Mouse (Mus musculus) lung, embryonic 14.5 days (tissue): ENCODE results near the gene Frmd4b. TPM values are rescaled to one million over a fixed set of nuclear protein-coding genes. Genes with fewer than 3 reads are reported as not detected.
A peak's percentile ranks its signal among the peaks of the same experiment; 100 is the strongest.

Experiments
- ATAC-seq: fragments of 200-750 bp; cut with Nextera tagmentation; 2 replicates; pipeline ENCODE4 v1.8.0; 2017; ENCODE audit warnings: mild to moderate bottlenecking, moderate TSS enrichment, moderate library complexity; ENCODE audit not compliant: insufficient read depth
- DNase-seq: peaks from one replicate; pipeline ENCODE4 v3.0.0-alpha.2; 2015
- H3K27ac ChIP-seq: fragments of 300-500 bp; sonication (generic); 2 replicates; pipeline ENCODE4 v1.5.1; 2014; ENCODE audit warnings: low read depth, mild to moderate bottlenecking, moderate library complexity
- H3K27me3 ChIP-seq: fragments of 300-500 bp; sonication (generic); 2 replicates; pipeline ENCODE4 v1.6.1; 2014; ENCODE audit warnings: low read length, control low read depth; ENCODE audit not compliant: insufficient read depth
- H3K36me3 ChIP-seq: fragments of 300-500 bp; sonication (generic); 2 replicates; pipeline ENCODE4 v1.6.1; 2014; ENCODE audit warnings: control low read depth; ENCODE audit not compliant: insufficient read depth
- H3K4me1 ChIP-seq: fragments of 300-500 bp; sonication (generic); 2 replicates; pipeline ENCODE4 v1.6.1; 2014; ENCODE audit warnings: antibody characterized with exemption, control low read depth; ENCODE audit not compliant: insufficient read depth
- H3K4me2 ChIP-seq: fragments of 300-500 bp; sonication (generic); 2 replicates; pipeline ENCODE4 v1.6.1; 2014; ENCODE audit warnings: mild to moderate bottlenecking
- H3K4me3 ChIP-seq: fragments of 300-500 bp; sonication (generic); 2 replicates; pipeline ENCODE4 v1.5.1; 2014; ENCODE audit warnings: low read depth, low read length
- H3K9ac ChIP-seq: fragments of 300-500 bp; sonication (generic); 2 replicates; pipeline ENCODE4 v1.6.1; 2014
- H3K9me3 ChIP-seq: fragments of 300-500 bp; sonication (generic); 2 replicates; pipeline ENCODE4 v1.6.1; 2016; ENCODE audit warnings: low read depth, low read length, control low read depth
- CTCF ChIP-seq: IDR thresholded peaks from 2 replicates; pipeline ENCODE4 v1.5.1; 2016; ENCODE audit warnings: antibody characterized with exemption, low read depth
- WGBS: fragments of 180-500 bp; shearing (Covaris S2); extraction: QIAGEN DNeasy Blood & Tissue Kit; methylation state at CpG from one replicate; pipeline ENCODE4 v1.1.7; 2014; 5-methylcytosine and 5-hydroxymethylcytosine counted together
- polyA plus RNA-seq: library from polyadenylated mRNA; unstranded; fragments of >200 nt; fragmentation: Nextera tagmentation; extraction: Ambion mirVana; gene quantifications from 2 replicates; pipeline ENCODE4 v1.2.1, GENCODE M21; 2014

Gene Frmd4b
- polyA plus RNA-seq, 1 experiment from 2014 or later: 20.8 TPM

DNA sequence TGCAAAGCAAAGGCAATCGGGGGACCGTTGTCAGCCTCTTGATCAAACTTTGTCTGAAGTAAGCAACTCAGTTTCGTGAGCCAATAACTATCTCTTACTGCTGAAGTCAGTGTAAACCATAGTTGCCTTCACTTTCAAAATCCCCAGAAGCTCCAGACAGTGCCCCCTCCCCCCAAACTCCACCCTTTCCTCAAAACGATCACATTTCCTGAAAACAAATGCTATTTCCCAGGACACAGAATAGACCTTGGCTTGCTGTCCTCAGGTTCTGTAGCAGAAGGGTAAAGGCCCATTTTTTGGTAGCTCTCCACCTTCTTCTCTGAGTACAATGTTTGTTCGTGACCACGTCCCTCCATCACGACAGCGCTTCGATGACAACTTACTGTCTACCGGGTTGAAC, 107.9 kb downstream of the Frmd4b start:
- no peak overlapping the region for H3K4me2 ChIP-seq
- H3K4me3 ChIP-seq: no peak overlapping the region
- 81% methylated on average over 10 of the region's 10 CpGs for WGBS
- no peaks in the 10 kb centered on the region for H3K9me3 ChIP-seq
- peaks cover 4% of the 10 kb centered on the region; the same call in 1 of the 2 replicates for H3K4me1 ChIP-seq
- ATAC-seq: no peak
- H3K9ac ChIP-seq: no peak overlapping the region
- no peaks in the 10 kb centered on the region for H3K36me3 ChIP-seq
- H3K27ac ChIP-seq: no peak overlapping the region
- DNase-seq: no peak
- no peak for TF ChIP-seq CTCF
- no peaks in the 10 kb centered on the region for H3K27me3 ChIP-seq

DNA sequence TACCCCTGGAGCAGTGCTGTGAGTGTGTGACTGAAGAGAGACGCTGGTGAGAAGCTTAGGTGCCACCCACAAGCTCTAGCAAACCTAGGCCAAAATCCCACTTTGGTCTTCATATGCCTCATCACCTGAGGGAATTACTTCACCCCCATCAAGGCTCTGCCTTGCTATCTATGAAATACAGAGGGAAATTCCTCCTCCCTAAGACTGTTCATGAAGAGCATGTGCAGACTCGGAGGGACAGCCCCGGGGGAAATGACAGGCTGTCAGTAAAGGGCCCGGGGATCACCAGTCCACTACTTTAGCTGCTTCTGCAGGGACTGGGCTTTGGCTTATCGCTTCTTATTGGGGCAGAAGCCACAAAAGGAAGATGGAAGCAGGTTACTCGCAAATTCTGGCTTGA, 108.9 kb downstream of the Frmd4b start:
- DNase-seq (no peak), ATAC-seq (no peak)
- 76% methylated on average over 6 of the region's 6 CpGs for WGBS
- Histone ChIP-seq H3K27ac (no peak overlapping the region), H3K36me3 (no peaks in the 10 kb centered on the region), H3K4me3 (no peak overlapping the region), H3K9me3 (no peaks in the 10 kb centered on the region), H3K27me3 (no peaks in the 10 kb centered on the region), H3K4me2 (no peak overlapping the region), H3K9ac (no peak overlapping the region), H3K4me1 (peaks cover 4% of the 10 kb centered on the region; the same call in 1 of the 2 replicates)
- no peak for TF ChIP-seq CTCF

- H3K27ac ChIP-seq: no peak overlapping the region
Observed at GRCm38 (mm10) chr6:97507893-97508292, 109.4 kb downstream of the Frmd4b start.

GRCm38 (mm10) chr6:97506141-97506650, 111.1 kb downstream of the Frmd4b start:
- peak overlapping the region; percentile 44 for H3K4me2 ChIP-seq
- no peak overlapping the region for H3K4me3 ChIP-seq
- peak; percentile 93 for ATAC-seq
- peaks cover 4% of the 10 kb centered on the region; the same call in 1 of the 2 replicates for H3K4me1 ChIP-seq
- WGBS: 12% methylated on average over 15 of the region's 15 CpGs
- no peak overlapping the region for H3K9ac ChIP-seq
- H3K27ac ChIP-seq: no peak overlapping the region
- peak; percentile 96 for DNase-seq
- H3K9me3 ChIP-seq: no peaks in the 10 kb centered on the region
- H3K27me3 ChIP-seq: no peaks in the 10 kb centered on the region
- H3K36me3 ChIP-seq: no peaks in the 10 kb centered on the region
- no peak for TF ChIP-seq CTCF

More at GRCm38 (mm10) chr6:97507893-97508292, 109.4 kb downstream of the Frmd4b start:
- TF ChIP-seq CTCF: no peak
- Histone ChIP-seq H3K9ac (no peak overlapping the region), H3K4me2 (no peak overlapping the region), H3K27me3 (no peaks in the 10 kb centered on the region), H3K4me1 (peaks cover 4% of the 10 kb centered on the region; the same call in 1 of the 2 replicates), H3K4me3 (no peak overlapping the region), H3K36me3 (no peaks in the 10 kb centered on the region), H3K9me3 (no peaks in the 10 kb centered on the region)
- WGBS: 89% methylated on average over 3 of the region's 3 CpGs
- ATAC-seq: no peak
- no peak for DNase-seq

- WGBS: 59% methylated on average over 5 of the region's 5 CpGs
- H3K4me1 ChIP-seq: peaks cover 4% of the 10 kb centered on the region; the same call in 1 of the 2 replicates
- no peak for TF ChIP-seq CTCF
- no peak overlapping the region for H3K4me2 ChIP-seq
- ATAC-seq: no peak
- H3K27ac ChIP-seq: no peak overlapping the region
- no peak overlapping the region for H3K4me3 ChIP-seq
- no peaks in the 10 kb centered on the region for H3K9me3 ChIP-seq
- no peak for DNase-seq
- no peak overlapping the region for H3K9ac ChIP-seq
- no peaks in the 10 kb centered on the region for H3K27me3 ChIP-seq
- H3K36me3 ChIP-seq: no peaks in the 10 kb centered on the region
Observed at GRCm38 (mm10) chr6:97504673-97505072, 112.7 kb downstream of the Frmd4b start.

- no peak overlapping the region for H3K9ac ChIP-seq
- H3K4me2 ChIP-seq: no peak overlapping the region
- ATAC-seq: no peak
- no peak for DNase-seq
- no peaks in the 10 kb centered on the region for H3K4me1 ChIP-seq
- no peaks in the 10 kb centered on the region for H3K27me3 ChIP-seq
- 82% methylated on average over 7 of the region's 7 CpGs for WGBS
- no peaks in the 10 kb centered on the region for H3K9me3 ChIP-seq
- H3K36me3 ChIP-seq: no peaks in the 10 kb centered on the region
- no peak overlapping the region for H3K27ac ChIP-seq
- TF ChIP-seq CTCF: peak; percentile 24; the same call in 1 of the 2 replicates
- H3K4me3 ChIP-seq: no peak overlapping the region
Observed at GRCm38 (mm10) chr6:97501000-97501399, 116.3 kb downstream of the Frmd4b start.

DNA sequence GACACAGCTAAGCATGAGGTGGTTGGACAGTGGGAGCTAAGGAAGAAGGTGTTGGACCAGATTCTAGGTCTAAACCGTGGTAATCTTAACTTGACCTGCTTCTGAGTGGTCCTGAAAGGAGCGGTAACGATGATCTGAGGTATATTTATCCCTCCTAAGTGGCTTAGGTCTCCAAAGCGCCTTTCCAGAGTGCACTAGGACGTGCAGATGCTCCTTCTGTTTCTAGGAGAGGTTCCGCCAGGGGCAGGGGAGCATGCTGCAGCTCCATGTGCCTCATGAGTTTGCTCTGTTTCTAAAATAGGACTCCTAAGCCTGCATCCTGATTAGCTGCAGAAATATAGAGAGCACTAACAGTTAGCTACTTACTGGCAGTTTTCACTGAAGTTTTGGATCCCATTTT, 117.1 kb downstream of the Frmd4b start:
- no peak overlapping the region for H3K9ac ChIP-seq
- DNase-seq (no peak), ATAC-seq (no peak)
- no peaks in the 10 kb centered on the region for H3K9me3 ChIP-seq
- no peak overlapping the region for H3K27ac ChIP-seq
- no peaks in the 10 kb centered on the region for H3K27me3 ChIP-seq
- 80% methylated on average over 6 of the region's 6 CpGs for WGBS
- no peaks in the 10 kb centered on the region for H3K4me1 ChIP-seq
- H3K4me2 ChIP-seq: no peak overlapping the region
- no peak for TF ChIP-seq CTCF
- H3K36me3 ChIP-seq: no peaks in the 10 kb centered on the region
- H3K4me3 ChIP-seq: no peak overlapping the region
